Mouse (Mus musculus) megakaryocyte, embryonic 14.5 days (primary cell): Measurements from ENCODE around the gene Zdhhc6.

Source experiments
- FLI1 ChIP-seq: IDR thresholded peaks from 2 replicates; pipeline ENCODE4 v1.6.1; 2012; ENCODE audit warnings: low read length, inconsistent platforms, mixed read lengths
- GATA1 ChIP-seq: IDR thresholded peaks from 3 replicates; pipeline ENCODE4 v1.6.1; 2012; ENCODE audit warnings: mixed read lengths, low read length, inconsistent platforms, borderline replicate concordance

DNA sequence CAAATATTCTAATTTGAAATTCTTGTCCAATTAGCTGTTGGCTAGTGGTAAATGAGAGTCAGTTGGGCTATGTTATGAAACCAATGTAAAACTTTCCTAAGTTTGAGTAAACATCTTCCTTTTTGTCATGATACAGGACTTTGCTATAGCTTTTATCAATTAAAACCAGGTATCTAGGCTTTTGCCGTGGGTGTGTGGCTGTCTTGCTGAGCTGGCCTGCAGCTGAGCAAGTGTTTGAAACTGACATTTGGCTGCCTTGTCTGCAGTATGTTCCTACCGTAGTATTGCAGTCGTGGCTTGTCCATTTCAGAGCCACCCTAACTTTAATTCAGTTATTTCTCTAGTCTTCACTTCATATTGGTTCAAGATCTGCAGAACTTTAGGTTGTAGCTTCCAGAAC, 32.4 kb upstream of the Zdhhc6 start:
- TF ChIP-seq GATA1 (no peak), FLI1 (no peak)
